Comparison of ENCODE assay signal across 10 mouse cellular contexts in the genomic region with DNA sequence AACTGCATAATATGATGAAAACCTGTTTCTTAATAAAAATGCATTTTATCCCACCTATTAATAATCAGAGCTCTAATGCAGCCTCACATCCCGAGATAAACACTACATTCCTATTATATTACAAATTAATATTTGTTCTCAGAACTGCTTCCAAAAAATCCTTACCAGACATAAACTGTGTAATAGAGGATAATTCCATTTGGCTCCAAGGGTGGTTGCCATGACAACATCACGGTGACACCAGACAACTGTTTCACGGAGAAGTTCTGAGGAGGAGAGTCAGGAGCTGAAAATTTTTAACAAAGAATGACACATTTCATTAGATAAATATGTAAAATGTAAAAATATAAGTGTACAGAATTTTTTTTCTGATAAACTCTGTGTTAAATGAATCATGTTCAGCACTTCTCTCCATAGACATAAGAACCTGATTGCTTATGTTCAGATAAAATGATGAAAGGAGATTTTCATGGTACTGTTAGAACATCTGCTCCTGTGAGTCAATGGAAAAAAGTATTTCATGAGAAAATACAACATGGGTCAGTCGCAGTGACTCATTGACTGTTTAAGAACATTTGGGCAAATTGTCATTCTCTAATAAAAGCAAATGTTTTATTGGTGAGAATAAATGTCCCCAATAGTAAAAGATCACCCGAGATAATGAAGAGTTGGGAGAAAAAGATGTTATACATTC. TPM values are rescaled to one million over a fixed set of nuclear protein-coding genes. Genes with fewer than 3 reads are reported as not detected.
DNase-seq lines count a peak whose midpoint lies in the region; ATAC-seq and TF ChIP-seq lines count a peak whose summit lies in the region.
"Had no signal": no experiment of that assay in that cellular context is flagged by ENCODE, and none has a peak within 500 bp of the region (broad histone marks: within the 10 kb centered on the region; RNA-seq: fewer than 3 reads in every experiment).

No protein-coding gene starts in this region.

- H3K27me3 ChIP-seq in heart, embryonic 11.5 days (ENCODE audit: control insufficient read depth, insufficient read depth, low read length) = no peaks in the 10 kb centered on the region
- no peaks in the 10 kb centered on the region for H3K27me3 ChIP-seq in stomach, postnatal 0 days (ENCODE audit: control insufficient read depth, insufficient read depth, low read length)

- WGBS in heart, embryonic 11.5 days (ENCODE audit: insufficient replicate concordance) = 66% methylated on average over 5 of the region's 5 CpGs
- WGBS in stomach, postnatal 0 days = 38% methylated on average over 5 of the region's 5 CpGs

- no peak for ATAC-seq in heart, embryonic 11.5 days (replicated peaks; ENCODE audit: insufficient number of reproducible peaks, low FRiP score, low TSS enrichment)
- ATAC-seq in stomach, postnatal 0 days (ENCODE audit: low FRiP score, low TSS enrichment) = peak; percentile 35; the same call in 1 of the 2 replicates

- no peak overlapping the region for H3K27ac ChIP-seq in heart, embryonic 11.5 days (ENCODE audit: low read depth, low read length)
- H3K27ac ChIP-seq in stomach, postnatal 0 days (replicated peaks) = no peak overlapping the region

- no peak for TF ChIP-seq CTCF in stomach, postnatal 0 days (IDR thresholded peaks at IDR 0.05; ENCODE audit: low read depth)

- DNase-seq in heart, adult 8-10 months (ENCODE audit: low spot score) = peak; percentile 15
- peak; percentile 18 for DNase-seq in adrenal gland, postnatal 14 days
- peak; percentile 56 to 61 for DNase-seq in heart, postnatal 10 days
- peak; percentile 86 for DNase-seq in lung, postnatal 10 days
- DNase-seq in stomach, postnatal 0 days (ENCODE audit: low spot score) = peak; percentile 13
- DNase-seq in thymus, adult 18-20 months = no peak
- no peak for DNase-seq in cerebellum, adult 18-20 months

- no peaks in the 10 kb centered on the region for H3K4me1 ChIP-seq in heart, embryonic 11.5 days (ENCODE audit: control insufficient read depth, insufficient read depth, low read length)
- H3K4me1 ChIP-seq in stomach, postnatal 0 days (replicated peaks; ENCODE audit: control insufficient read depth, insufficient read depth) = no peaks in the 10 kb centered on the region

- no peak for TF ChIP-seq EP300 in stomach, postnatal 0 days (optimal IDR thresholded peaks at IDR 0.05)

- no peaks in the 10 kb centered on the region for H3K9me3 ChIP-seq in heart, embryonic 11.5 days (replicated peaks; ENCODE audit: control insufficient read depth, low read length)
- no peaks in the 10 kb centered on the region for H3K9me3 ChIP-seq in stomach, postnatal 0 days (ENCODE audit: control insufficient read depth, low read length)

- H3K4me2 ChIP-seq in heart, embryonic 11.5 days = no peak overlapping the region
- no peak overlapping the region for H3K4me2 ChIP-seq in stomach, postnatal 0 days (replicated peaks; ENCODE audit: low read depth)

- no peak overlapping the region for H3K9ac ChIP-seq in heart, embryonic 11.5 days (ENCODE audit: low read depth, low read length)
- H3K9ac ChIP-seq in stomach, postnatal 0 days (ENCODE audit: low read length) = no peak overlapping the region

- H3K36me3 ChIP-seq in heart, embryonic 11.5 days (ENCODE audit: control insufficient read depth, insufficient read depth, low read length) = no peaks in the 10 kb centered on the region
- H3K36me3 ChIP-seq in stomach, postnatal 0 days (ENCODE audit: control insufficient read depth, insufficient read depth, low read length) = no peaks in the 10 kb centered on the region

- intact Hi-C loops in heart, postnatal 10 days (cut with DNase I) = no loop called here

- H3K4me3 ChIP-seq in heart, embryonic 11.5 days (ENCODE audit: low read depth, low read length) = no peak overlapping the region
- H3K4me3 ChIP-seq in stomach, postnatal 0 days (ENCODE audit: low read depth, low read length) = no peak overlapping the region
- H3K4me3 ChIP-seq: erythroblast, embryonic 14.5 days had no signal

RNA-seq across cellular contexts. Expression of a gene that starts 57.3 kb away (rescaled TPM):
- total RNA-seq in heart, adult 8-10 months (2022) = under 1 TPM in 1 of 4 experiments, not detected in 3; 0.03 TPM
- 0.07 and 0.14 TPM in 2 replicates for polyA plus RNA-seq in heart, embryonic 11.5 days (2014; fragmentation: Nextera tagmentation; extraction: Ambion mirVana)
- 0.19 and 0.41 TPM in 2 replicates for total RNA-seq in adrenal gland, postnatal 14 days (2021)
- under 1 TPM in 1 of 2 experiments, not detected in 1; 0.10 TPM for total RNA-seq in heart, postnatal 10 days (2021)
- polyA plus RNA-seq in stomach, postnatal 0 days (2015; fragmentation: Nextera tagmentation; extraction: Ambion mirVana) = 0.02 TPM in 1 of 2 replicates, not detected in the other
- total RNA-seq: MEL had no signal
- polyA plus RNA-seq: erythroblast, embryonic 14.5 days had no signal

Comparison
In these comparisons a context has a peak if more than half of its experiments do, and no peak if none do; other contexts are left out.
1. DNase-seq: peak in heart, adult 8-10 months (single experiment), adrenal gland, postnatal 14 days (single experiment), heart, postnatal 10 days (2 of 2), lung, postnatal 10 days (single experiment) and stomach, postnatal 0 days (single experiment); none in thymus, adult 18-20 months (0 of 2) and cerebellum, adult 18-20 months (0 of 2).